Mouse (Mus musculus): Measurements from ENCODE around the gene Nip7.

- TF ChIP-seq CTCF (IDR thresholded peaks at IDR 0.05; ENCODE audit: low read depth) (no peak), EP300 (IDR thresholded peaks at IDR 0.05; ENCODE audit: low read depth) (no peak)
Observed at GRCm38 (mm10) chr8:107062613-107063012, 5.9 kb downstream of the Nip7 start.
